In genomic region chr7:29314844-29315628, GRCm38 (mm10) we compare ENCODE assay signal across 9 mouse cellular contexts. TPM values are rescaled to one million over a fixed set of nuclear protein-coding genes. Genes with fewer than 3 reads are reported as not detected.
A peak's percentile ranks its signal among the peaks of the same experiment; 100 is the strongest.
DNase-seq lines count a peak whose midpoint lies in the region; ATAC-seq lines count a peak whose summit lies in the region.
"Had no signal": no experiment of that assay in that cellular context is flagged by ENCODE, and none has a peak within 500 bp of the region (broad histone marks: within the 10 kb centered on the region; RNA-seq: fewer than 3 reads in every experiment).

No protein-coding gene starts in this region.

- H3K27me3 ChIP-seq in kidney, embryonic 14.5 days (ENCODE audit: control insufficient read depth, insufficient read depth, low read length), result peaks cover 6% of the 10 kb centered on the region; the same call in 1 of the 2 replicates

- no peak overlapping the region for H3K9ac ChIP-seq in kidney, embryonic 14.5 days (ENCODE audit: low read depth, low read length)

- 82% methylated on average over 13 of the region's 13 CpGs for WGBS in kidney, embryonic 14.5 days

- H3K4me1 ChIP-seq in kidney, embryonic 14.5 days (ENCODE audit: control insufficient read depth, insufficient read depth, low read length), result peaks cover 37% of the 10 kb centered on the region

- ATAC-seq in common myeloid progenitor, adult 5-6 weeks (replicated peaks; ENCODE audit: low read depth, poor library complexity, severe bottlenecking), result peak; percentile 52
- peak; percentile 47 to 65 for ATAC-seq in hematopoietic stem cell, adult 5-6 weeks (replicated peaks in 1 of 2; ENCODE audit: insufficient read depth in 1 of 2, low FRiP score in 2 of 2, low TSS enrichment in 1 of 2, low read depth in 1 of 2, poor library complexity in 2 of 2, severe bottlenecking in 2 of 2)
- no peak for ATAC-seq in kidney, embryonic 14.5 days (ENCODE audit: low FRiP score, low TSS enrichment)

- no peak overlapping the region for H3K4me2 ChIP-seq in kidney, embryonic 14.5 days (replicated peaks; ENCODE audit: low read depth, low read length)

- DNase-seq in 3T3-L1 (ENCODE audit: low read depth, low spot score), result peak; percentile 40
- DNase-seq in lung, postnatal 36 days, result peak; percentile 47
- no peak for DNase-seq in gastrocnemius, postnatal 10 days
- DNase-seq in cerebellum, postnatal 25 days, result no peak
- DNase-seq in adrenal gland, adult (ENCODE audit: inconsistent age in 2 of 2, low spot score in 1 of 2), result no peak
- DNase-seq: gastrocnemius, adult 2 months had no signal

- no peak overlapping the region for H3K27ac ChIP-seq in kidney, embryonic 14.5 days (ENCODE audit: low read depth, low read length)
- H3K27ac ChIP-seq: gastrocnemius, adult 2 months had no signal

- H3K36me3 ChIP-seq in kidney, embryonic 14.5 days (ENCODE audit: control insufficient read depth, insufficient read depth, low read length), result no peaks in the 10 kb centered on the region

- H3K9me3 ChIP-seq in kidney, embryonic 14.5 days (ENCODE audit: control insufficient read depth, low read length), result no peaks in the 10 kb centered on the region

- H3K4me3 ChIP-seq in kidney, embryonic 14.5 days (ENCODE audit: low read length), result no peak overlapping the region
- H3K4me3 ChIP-seq: gastrocnemius, adult 2 months had no signal

RNA-seq across cellular contexts. Expression of gene Dpf1, which starts 11.3 kb away (rescaled TPM):
- 3.2 TPM in 1 of 2 replicates, not detected in the other for total RNA-seq in common myeloid progenitor, adult 5-6 weeks (2017)
- 0.05 and 0.38 TPM in 2 replicates for total RNA-seq in hematopoietic stem cell, adult 5-6 weeks (2017)
- 1 to 10 TPM; 3.4 to 3.8 TPM for total RNA-seq in gastrocnemius, postnatal 10 days (2021)
- polyA plus RNA-seq in kidney, embryonic 14.5 days (2014; fragmentation: Nextera tagmentation; extraction: Ambion mirVana), result 4.5 and 5.5 TPM in 2 replicates

RNA-seq across cellular contexts. Expression of gene Ppp1r14a, which starts 25.9 kb away (rescaled TPM):
- not detected in 2 replicates for total RNA-seq in common myeloid progenitor, adult 5-6 weeks (2017)
- 1.6 TPM in 1 of 2 replicates, not detected in the other for total RNA-seq in hematopoietic stem cell, adult 5-6 weeks (2017)
- 10 to 100 TPM; 11.8 to 13.3 TPM for total RNA-seq in gastrocnemius, postnatal 10 days (2021)
- polyA plus RNA-seq in kidney, embryonic 14.5 days (2014; fragmentation: Nextera tagmentation; extraction: Ambion mirVana), result 19.3 and 27.7 TPM in 2 replicates

RNA-seq across cellular contexts. Expression of gene Spint2, which starts 33.3 kb away (rescaled TPM):
- 25.3 and 28.6 TPM in 2 replicates for total RNA-seq in common myeloid progenitor, adult 5-6 weeks (2017)
- total RNA-seq in hematopoietic stem cell, adult 5-6 weeks (2017), result 37.8 and 43.6 TPM in 2 replicates
- 1 to 10 TPM; 6.6 to 8.2 TPM for total RNA-seq in gastrocnemius, postnatal 10 days (2021)
- 198 and 239 TPM in 2 replicates for polyA plus RNA-seq in kidney, embryonic 14.5 days (2014; fragmentation: Nextera tagmentation; extraction: Ambion mirVana)

Comparison
In these comparisons a context has a peak if more than half of its experiments do, and no peak if none do; other contexts are left out.
1. DNase-seq: peak in 3T3-L1 (single experiment) and lung, postnatal 36 days (single experiment); none in gastrocnemius, postnatal 10 days (single experiment), cerebellum, postnatal 25 days (0 of 2) and adrenal gland, adult (0 of 2).